Mouse (Mus musculus): ENCODE results near the gene Eml2.

- TF ChIP-seq CHD2 (IDR thresholded peaks at IDR 0.05; ENCODE audit: low read depth, low read length) (no peak), HCFC1 (IDR thresholded peaks at IDR 0.05; ENCODE audit: borderline replicate concordance, insufficient read depth, low read length) (no peak), ZNF384 (IDR thresholded peaks at IDR 0.05; ENCODE audit: low read depth, low read length) (no peak), ZC3H11A (IDR thresholded peaks at IDR 0.05; ENCODE audit: borderline replicate concordance, low read depth, low read length) (no peak)
Measured at GRCm38 (mm10) chr7:19178035-19178434, 1.8 kb downstream of the Eml2 start.
